Mouse (Mus musculus): ENCODE data around the gene Vmn1r52. TPM values are rescaled to one million over a fixed set of nuclear protein-coding genes. Genes with fewer than 3 reads are reported as not detected.
"Not testable (repeated sequence)": the region's sequence is repeated elsewhere in the genome, so short reads cannot be mapped to it uniquely, and the experiment has no call there.

Vmn1r52 gene
- total RNA-seq (2021), result not detected

DNA sequence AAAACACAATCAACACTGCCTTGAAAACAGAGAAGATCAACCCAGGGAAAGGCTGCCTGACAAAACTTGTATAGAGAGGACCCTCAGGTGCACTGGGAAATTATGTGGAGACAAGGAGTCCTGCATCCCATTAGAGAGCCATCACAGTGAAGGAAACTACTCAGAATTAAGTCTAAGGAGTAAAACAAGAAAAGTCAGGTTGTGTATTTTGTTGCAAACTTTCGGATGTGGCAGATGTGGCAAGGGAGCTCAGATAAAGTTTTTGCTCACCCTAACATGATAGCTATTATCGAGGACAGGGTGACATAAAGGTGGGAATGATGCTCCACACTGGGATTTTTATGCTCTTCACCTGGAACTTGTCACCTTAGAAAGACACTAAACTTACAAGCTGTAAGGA is at the start of gene Vmn1r52:
Gene Vmn1r52 (plus strand): TSS at position 301 of the 400 bp plus-strand sequence.
- intact Hi-C loops (cut with DNase I), result no loop called here
- DNase-seq, result no peak

DNA sequence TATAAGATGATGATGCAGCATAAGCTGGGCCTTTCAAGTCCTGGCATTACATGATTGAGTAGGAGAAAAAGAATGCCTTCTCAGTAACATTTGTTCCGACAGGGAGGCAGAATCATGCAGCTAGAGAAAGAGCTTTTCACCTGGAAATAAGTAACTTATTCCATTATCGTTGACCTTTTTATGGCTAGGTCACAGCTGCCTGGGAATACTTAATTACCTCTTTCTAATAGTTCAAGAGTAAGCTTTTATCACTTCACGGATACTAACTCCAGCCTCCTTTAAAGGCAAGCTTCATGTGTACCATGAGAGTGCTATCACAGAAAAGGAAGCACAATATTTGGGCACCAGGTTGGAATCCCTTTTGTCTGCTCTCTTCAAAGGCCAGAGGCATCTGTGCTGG is 14.5 kb upstream of the Vmn1r52 start:
- no peak for DNase-seq
- intact Hi-C loops (cut with DNase I), result no loop called here

DNA sequence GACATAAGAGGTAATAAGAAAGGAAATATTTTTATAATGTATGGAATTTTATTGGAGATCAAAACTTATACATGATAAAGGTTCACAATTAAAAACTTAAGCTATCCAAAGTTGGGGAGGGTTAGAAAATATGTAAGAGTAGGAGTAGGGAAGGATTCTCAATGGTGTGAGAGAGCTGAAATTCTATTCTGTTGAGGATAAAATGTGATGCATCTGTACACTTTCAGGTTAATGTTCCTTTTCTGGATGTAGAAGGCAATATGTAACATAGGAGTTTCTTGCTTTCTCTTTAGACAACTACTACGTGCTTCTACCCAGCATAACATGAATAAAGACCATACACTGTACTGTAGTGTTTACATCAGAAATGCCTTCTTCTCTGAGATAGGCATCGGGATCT is 27.9 kb downstream of the Vmn1r52 start, which contains the start of gene V1ra8:
Gene V1ra8 (plus strand): TSS at position 301 of the 400 bp plus-strand sequence.
- intact Hi-C loops (cut with DNase I); DNase-seq: not testable (repeated sequence)

DNA sequence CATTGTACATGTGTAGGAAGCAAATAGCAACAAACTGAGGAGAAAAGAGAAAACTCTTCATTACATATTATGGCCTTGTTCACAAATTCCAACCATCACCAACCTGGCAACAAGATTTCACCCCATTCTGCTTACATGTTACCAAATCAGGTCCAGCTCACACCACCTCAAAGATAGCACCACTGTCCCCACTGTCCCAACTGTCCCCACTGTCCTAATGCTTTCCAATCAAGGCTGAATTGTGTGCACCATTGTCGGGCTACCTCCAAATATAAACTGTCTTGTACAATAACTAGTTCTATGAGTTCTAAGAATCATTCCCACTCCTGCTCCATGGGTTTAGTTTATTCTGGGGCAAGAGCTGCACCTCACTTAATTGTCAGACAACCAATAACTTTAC is 49.7 kb downstream of the Vmn1r52 start, which contains the start of gene Vmn1r53:
Gene Vmn1r53 (minus strand): TSS at position 101 of the 400 bp plus-strand sequence.
- DNase-seq, result no peak
- intact Hi-C loops (cut with DNase I), result no loop called here

Other genes with a start within 250 kb of the Vmn1r52 start
- not detected for gene Vmn1r45, start 234.2 kb upstream of the Vmn1r52 start, total RNA-seq (2021)
- not detected for gene Vmn1r46, start 205.5 kb upstream of the Vmn1r52 start, total RNA-seq (2021)
- not detected for gene Vmn1r47, start 158.7 kb upstream of the Vmn1r52 start, total RNA-seq (2021)
- gene Vmn1r48, start 138.0 kb upstream of the Vmn1r52 start, total RNA-seq (2021), result not detected
- not detected for gene Vmn1r49, start 96.3 kb upstream of the Vmn1r52 start, total RNA-seq (2021)
- not detected for gene Vmn1r50, start 73.4 kb upstream of the Vmn1r52 start, total RNA-seq (2021)
- gene Vmn1r51, start 52.2 kb upstream of the Vmn1r52 start, total RNA-seq (2021), result not detected
- gene V1ra8, start 28.0 kb downstream of the Vmn1r52 start, total RNA-seq (2021), result not detected
- gene Vmn1r53, start 49.6 kb downstream of the Vmn1r52 start, total RNA-seq (2021), result not detected
- gene Vmn1r54, start 71.5 kb downstream of the Vmn1r52 start, total RNA-seq (2021), result not detected
- not detected for gene BC048671, start 126.4 kb downstream of the Vmn1r52 start, total RNA-seq (2021)
- not detected for gene Chst13, start 150.4 kb downstream of the Vmn1r52 start, total RNA-seq (2021)
- gene Uroc1, start 158.5 kb downstream of the Vmn1r52 start, total RNA-seq (2021), result not detected
- gene Zxdc, start 194.7 kb downstream of the Vmn1r52 start, total RNA-seq (2021), result 10 to 100 TPM; 27.6 to 30.1 TPM

All from left cerebral cortex, postnatal 4 days (tissue).